Mouse (Mus musculus): ENCODE data around the gene Svs4.
"Not testable (repeated sequence)": the region's sequence is repeated elsewhere in the genome, so short reads cannot be mapped to it uniquely, and the experiment has no call there.

The Svs4 gene

DNA sequence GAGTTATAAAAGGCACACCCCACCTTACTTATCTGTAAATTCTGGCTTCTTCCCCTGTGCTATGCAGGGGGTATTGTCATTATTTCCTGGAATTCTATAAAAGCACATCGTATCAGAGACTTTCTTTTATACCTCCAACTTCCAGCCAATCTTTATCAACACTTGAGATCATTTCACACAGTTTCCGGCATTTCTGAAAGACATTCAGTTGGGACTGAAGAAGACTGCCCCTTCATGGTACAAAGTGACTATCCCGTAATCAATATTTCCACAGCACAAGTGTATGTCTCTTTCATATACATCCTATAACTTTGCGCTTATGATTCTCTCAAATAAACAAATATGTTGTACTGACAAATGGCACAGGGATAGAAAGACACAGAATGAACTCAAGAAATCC lies at the start of gene Svs4:
Svs4 (minus strand) TSS at position 101 of the 400 bp plus-strand sequence.
- no peak for DNase-seq (ENCODE audit: low spot score)

- no peak for DNase-seq (ENCODE audit: low spot score)
Measured at GRCm38 (mm10) chr2:164320983-164321382, 42.7 kb upstream of the Svs4 start.

GRCm38 (mm10) chr2:164316451-164316850 lies 38.2 kb upstream of the Svs4 start, which contains the start of gene Svs6:
Gene Svs6 (plus strand): TSS chr2:164316751.
- not testable (repeated sequence) for DNase-seq (ENCODE audit: low spot score)

- DNase-seq (ENCODE audit: low spot score), result not testable (repeated sequence)
Measured at GRCm38 (mm10) chr2:164315460-164315859, 37.2 kb upstream of the Svs4 start.

- no peak for DNase-seq (ENCODE audit: low spot score)
Measured at GRCm38 (mm10) chr2:164312599-164312998, 34.3 kb upstream of the Svs4 start.

GRCm38 (mm10) chr2:164288968-164289367 lies 10.7 kb upstream of the Svs4 start, which contains the start of gene Svs3a:
Gene Svs3a (plus strand): TSS chr2:164289268.
- DNase-seq (ENCODE audit: low spot score), result not testable (repeated sequence)

DNA sequence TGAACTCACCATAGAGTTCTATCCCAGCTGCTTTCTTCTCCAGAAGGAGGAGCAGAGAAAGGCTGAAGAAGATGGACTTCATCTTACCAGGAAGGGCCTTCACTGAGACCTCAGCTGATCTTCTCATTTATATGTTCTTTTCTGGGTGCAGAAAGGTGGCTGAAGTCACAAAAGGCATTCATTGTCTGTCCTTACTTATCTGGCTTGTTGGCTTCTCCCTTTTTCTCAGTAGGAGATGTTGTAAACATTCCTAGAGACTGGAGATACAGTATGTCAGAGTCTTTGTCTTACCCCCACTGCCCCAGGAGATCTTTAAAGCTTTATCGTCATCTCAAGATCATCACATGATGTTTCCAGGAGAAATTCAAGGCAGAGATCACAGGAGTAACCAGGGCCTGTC lies 21.7 kb downstream of the Svs4 start, which contains the start of gene Svs3b:
Svs3b (minus strand) TSS at position 101 of the 400 bp plus-strand sequence.
- DNase-seq (ENCODE audit: low spot score), result not testable (repeated sequence)

- no peak for DNase-seq (ENCODE audit: low spot score)
Measured at GRCm38 (mm10) chr2:164238366-164238765, 39.9 kb downstream of the Svs4 start, which contains the start of gene Svs2. Gene Svs2 (minus strand): TSS chr2:164238466.

GRCm38 (mm10) chr2:164232671-164233070 lies 45.6 kb downstream of the Svs4 start:
- no peak for DNase-seq (ENCODE audit: low spot score)

GRCm38 (mm10) chr2:164228361-164229070 lies 49.7 kb downstream of the Svs4 start:
- no peak for DNase-seq (ENCODE audit: low spot score)
